Mouse (Mus musculus) liver, embryonic 14.5 days (tissue): ENCODE measurements around the gene Olfr522.

Experiments
- CTCF ChIP-seq: IDR thresholded peaks from 2 replicates; pipeline ENCODE4 v1.5.1; 2016; ENCODE audit warnings: antibody characterized with exemption, low read depth, control low read depth
- EP300 ChIP-seq: IDR thresholded peaks from 2 replicates; pipeline ENCODE4 v1.6.1; 2016; ENCODE audit warnings: antibody characterized with exemption, low read depth

DNA sequence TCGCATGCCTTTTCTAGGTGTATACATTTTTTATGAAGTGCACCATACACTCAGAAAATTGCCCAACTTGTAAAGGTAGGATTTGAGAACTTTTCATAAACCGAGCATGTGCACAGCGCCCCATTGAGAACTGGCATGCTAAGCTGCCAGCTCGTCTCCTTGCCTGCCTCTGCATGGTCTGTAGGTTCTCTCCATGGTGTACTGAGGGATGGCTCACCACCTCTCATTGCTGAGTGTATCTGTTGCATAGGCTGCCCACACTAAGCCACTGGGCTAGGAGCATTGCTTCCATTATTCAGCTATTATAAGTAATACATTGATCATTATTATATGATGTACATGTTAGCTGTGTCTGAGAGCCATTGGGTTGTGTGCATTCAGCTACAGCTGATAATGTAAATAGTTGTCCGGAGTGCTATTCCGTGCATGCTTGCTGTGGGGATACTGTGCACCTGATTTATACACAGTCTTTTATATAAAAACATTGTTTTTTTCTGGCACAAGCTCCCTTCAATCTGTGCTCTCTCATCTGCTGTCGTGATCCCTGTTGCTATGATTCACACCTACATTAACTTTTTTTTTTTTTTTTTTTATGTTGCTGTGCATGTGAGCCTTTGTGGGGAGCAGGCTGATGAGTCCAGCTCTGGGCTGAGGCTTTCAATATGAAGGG lies 23.3 kb upstream of the Olfr522 start:
- no peak for TF ChIP-seq CTCF
- TF ChIP-seq EP300: no peak
